Mouse (Mus musculus): ENCODE measurements around the gene Idh2. TPM values are rescaled to one million over a fixed set of nuclear protein-coding genes. Genes with fewer than 3 reads are reported as not detected.

Gene Idh2
- polyA plus RNA-seq, 1 experiment from 2014 or later = 595 TPM

GRCm38 (mm10) chr7:80065250-80065649 lies 49.9 kb downstream of the Idh2 start:
- H3K4me2 ChIP-seq = no peak overlapping the region
- 87% methylated on average over 3 of the region's 3 CpGs for WGBS
- no peak for ATAC-seq (ENCODE audit: insufficient read depth, low FRiP score, low read depth)

GRCm38 (mm10) chr7:80063902-80064736 lies 51.1 kb downstream of the Idh2 start:
- H3K27me3 ChIP-seq (replicated peaks) = no peaks in the 10 kb centered on the region
- H3K4me3 ChIP-seq (replicated peaks) = no peak overlapping the region
- WGBS = 72% methylated on average over 15 of the region's 15 CpGs
- no peak overlapping the region for H3K4me2 ChIP-seq
- H3K36me3 ChIP-seq = no peaks in the 10 kb centered on the region
- H3K9me3 ChIP-seq = no peaks in the 10 kb centered on the region
- ATAC-seq (ENCODE audit: insufficient read depth, low FRiP score, low read depth) = no peak
- peaks cover 26% of the 10 kb centered on the region for H3K4me1 ChIP-seq
- no peak overlapping the region; the same call in 1 of the 2 replicates for H3K27ac ChIP-seq
- no peak overlapping the region for H3K9ac ChIP-seq

More at GRCm38 (mm10) chr7:80065250-80065649, 49.9 kb downstream of the Idh2 start:
- Histone ChIP-seq H3K27ac (no peak overlapping the region), H3K9me3 (no peaks in the 10 kb centered on the region), H3K9ac (no peak overlapping the region), H3K27me3 (replicated peaks) (no peaks in the 10 kb centered on the region), H3K4me3 (replicated peaks) (no peak overlapping the region), H3K4me1 (peaks cover 30% of the 10 kb centered on the region), H3K36me3 (no peaks in the 10 kb centered on the region)

- 64% methylated on average over 5 of the region's 5 CpGs for WGBS
- Histone ChIP-seq H3K36me3 (no peaks in the 10 kb centered on the region), H3K4me1 (peaks cover 29% of the 10 kb centered on the region), H3K9ac (no peak overlapping the region), H3K9me3 (no peaks in the 10 kb centered on the region), H3K4me2 (no peak overlapping the region), H3K27me3 (replicated peaks) (no peaks in the 10 kb centered on the region), H3K4me3 (replicated peaks) (no peak overlapping the region), H3K27ac (no peak overlapping the region)
- ATAC-seq (ENCODE audit: insufficient read depth, low FRiP score, low read depth) = no peak
Measured at GRCm38 (mm10) chr7:80063244-80063643, 51.9 kb downstream of the Idh2 start.

GRCm38 (mm10) chr7:80062083-80062826 lies 52.9 kb downstream of the Idh2 start:
- no peaks in the 10 kb centered on the region for H3K36me3 ChIP-seq
- H3K27me3 ChIP-seq (replicated peaks) = no peaks in the 10 kb centered on the region
- no peak overlapping the region for H3K9ac ChIP-seq
- no peaks in the 10 kb centered on the region for H3K9me3 ChIP-seq
- peaks cover 38% of the 10 kb centered on the region for H3K4me1 ChIP-seq
- no peak overlapping the region for H3K27ac ChIP-seq
- WGBS = 89% methylated on average over 17 of the region's 17 CpGs
- ATAC-seq (ENCODE audit: insufficient read depth, low FRiP score, low read depth) = no peak
- no peak overlapping the region for H3K4me3 ChIP-seq (replicated peaks)
- H3K4me2 ChIP-seq = no peak overlapping the region

- WGBS = 80% methylated on average over 10 of the region's 10 CpGs
Measured at GRCm38 (mm10) chr7:80060012-80060778, 55.0 kb downstream of the Idh2 start.

GRCm38 (mm10) chr7:80059064-80059838 lies 55.9 kb downstream of the Idh2 start:
- no peaks in the 10 kb centered on the region for H3K36me3 ChIP-seq
- no peak for ATAC-seq (ENCODE audit: insufficient read depth, low FRiP score, low read depth)
- 61% methylated on average over 13 of the region's 13 CpGs for WGBS
- no peaks in the 10 kb centered on the region for H3K27me3 ChIP-seq (replicated peaks)
- H3K9me3 ChIP-seq = no peaks in the 10 kb centered on the region
- H3K27ac ChIP-seq = peak overlapping the region; percentile 87
- H3K9ac ChIP-seq = no peak overlapping the region
- peaks cover 51% of the 10 kb centered on the region for H3K4me1 ChIP-seq
- no peak overlapping the region for H3K4me2 ChIP-seq
- no peak overlapping the region for H3K4me3 ChIP-seq (replicated peaks)

More at GRCm38 (mm10) chr7:80060012-80060778, 55.0 kb downstream of the Idh2 start:
- no peaks in the 10 kb centered on the region for H3K27me3 ChIP-seq (replicated peaks)
- no peak overlapping the region for H3K9ac ChIP-seq
- ATAC-seq (ENCODE audit: insufficient read depth, low FRiP score, low read depth) = no peak
- peak overlapping the region; percentile 87; the same call in 1 of the 2 replicates for H3K27ac ChIP-seq
- H3K4me1 ChIP-seq = peaks cover 51% of the 10 kb centered on the region
- H3K4me2 ChIP-seq = no peak overlapping the region
- H3K9me3 ChIP-seq = no peaks in the 10 kb centered on the region
- H3K4me3 ChIP-seq (replicated peaks) = no peak overlapping the region
- H3K36me3 ChIP-seq = no peaks in the 10 kb centered on the region

- 64% methylated on average over 4 of the region's 4 CpGs for WGBS
- Histone ChIP-seq H3K4me1 (peaks cover 46% of the 10 kb centered on the region), H3K9ac (no peak overlapping the region), H3K27ac (peak overlapping the region; percentile 87), H3K9me3 (no peaks in the 10 kb centered on the region), H3K36me3 (no peaks in the 10 kb centered on the region), H3K4me2 (no peak overlapping the region), H3K27me3 (replicated peaks) (no peaks in the 10 kb centered on the region), H3K4me3 (replicated peaks) (no peak overlapping the region)
- ATAC-seq (ENCODE audit: insufficient read depth, low FRiP score, low read depth) = no peak
Measured at GRCm38 (mm10) chr7:80058405-80059063, 56.7 kb downstream of the Idh2 start.

- 51% methylated on average over 14 of the region's 14 CpGs for WGBS
- no peak overlapping the region for H3K4me3 ChIP-seq (replicated peaks)
- no peaks in the 10 kb centered on the region for H3K36me3 ChIP-seq
- H3K4me2 ChIP-seq = peak overlapping the region; percentile 19; the same call in 1 of the 2 replicates
- H3K27me3 ChIP-seq (replicated peaks) = no peaks in the 10 kb centered on the region
- no peak overlapping the region for H3K9ac ChIP-seq
- no peaks in the 10 kb centered on the region for H3K9me3 ChIP-seq
- H3K27ac ChIP-seq = peak overlapping the region; percentile 87
- ATAC-seq (ENCODE audit: insufficient read depth, low FRiP score, low read depth) = no peak
- H3K4me1 ChIP-seq = peaks cover 52% of the 10 kb centered on the region
Measured at GRCm38 (mm10) chr7:80057781-80058180, 57.4 kb downstream of the Idh2 start.

- peak; percentile 77 for ATAC-seq (ENCODE audit: insufficient read depth, low FRiP score, low read depth)
- peaks cover 58% of the 10 kb centered on the region for H3K4me1 ChIP-seq
- no peaks in the 10 kb centered on the region for H3K9me3 ChIP-seq
- no peak overlapping the region for H3K4me3 ChIP-seq (replicated peaks)
- peak overlapping the region; percentile 87 for H3K27ac ChIP-seq
- H3K36me3 ChIP-seq = no peaks in the 10 kb centered on the region
- 51% methylated on average over 4 of the region's 4 CpGs for WGBS
- no peak overlapping the region for H3K9ac ChIP-seq
- peak overlapping the region; percentile 22; the same call in 1 of the 2 replicates for H3K4me2 ChIP-seq
- H3K27me3 ChIP-seq (replicated peaks) = no peaks in the 10 kb centered on the region
Measured at GRCm38 (mm10) chr7:80057002-80057691, 58.0 kb downstream of the Idh2 start.

GRCm38 (mm10) chr7:80055781-80056180 lies 59.4 kb downstream of the Idh2 start:
- Histone ChIP-seq H3K4me3 (replicated peaks) (no peak overlapping the region), H3K27me3 (replicated peaks) (no peaks in the 10 kb centered on the region), H3K4me1 (peaks cover 69% of the 10 kb centered on the region), H3K36me3 (no peaks in the 10 kb centered on the region), H3K27ac (no peak overlapping the region; the same call in 1 of the 2 replicates), H3K9ac (no peak overlapping the region), H3K4me2 (no peak overlapping the region), H3K9me3 (no peaks in the 10 kb centered on the region)
- no peak for ATAC-seq (ENCODE audit: insufficient read depth, low FRiP score, low read depth)
- 62% methylated on average over 12 of the region's 12 CpGs for WGBS

Data from stomach, embryonic 15.5 days (tissue).